Mouse (Mus musculus): ENCODE data around the gene P2rx6. TPM values are rescaled to one million over a fixed set of nuclear protein-coding genes. Genes with fewer than 3 reads are reported as not detected.

P2rx6 gene
- total RNA-seq, 2 experiments from 2014 or later, result 1.4 TPM

Other genes with a start within 250 kb of the P2rx6 start
- gene Serpind1, start 230.5 kb upstream of the P2rx6 start, total RNA-seq (2021), result under 1 TPM; 0.40 to 0.63 TPM
- gene Snap29, start 155.9 kb upstream of the P2rx6 start, total RNA-seq (2021), result 10 to 100 TPM; 27.3 to 30.2 TPM
- gene Pi4ka, start 155.6 kb upstream of the P2rx6 start, total RNA-seq (2021), result 10 to 100 TPM; 90.6 to 97.2 TPM
- gene Crkl, start 109.9 kb upstream of the P2rx6 start, total RNA-seq (2021), result 10 to 100 TPM; 30.4 to 38.1 TPM
- 1 to 10 TPM; 6.5 to 8.5 TPM for gene Aifm3, start 72.3 kb upstream of the P2rx6 start, total RNA-seq (2021)
- gene Lztr1, start 53.2 kb upstream of the P2rx6 start, total RNA-seq (2021), result 10 to 100 TPM; 56.1 to 59.9 TPM
- 10 to 100 TPM; 31.4 to 39.4 TPM for gene Thap7, start 30.7 kb upstream of the P2rx6 start, total RNA-seq (2021)
- not detected for gene Lrrc74b, start 638 bp upstream of the P2rx6 start, total RNA-seq (2021)
- gene Slc7a4, start 21.3 kb downstream of the P2rx6 start, total RNA-seq (2021), result 10 to 100 TPM; 10.1 to 17.8 TPM
- 10 to 100 TPM; 24.5 to 28.1 TPM for gene Smpd4, start 57.5 kb downstream of the P2rx6 start, total RNA-seq (2021)
- gene Ccdc74a, start 84.6 kb downstream of the P2rx6 start, total RNA-seq (2021), result 1 to 10 TPM; 1.5 to 2.5 TPM
- gene Med15, start 171.0 kb downstream of the P2rx6 start, total RNA-seq (2021), result 10 to 100 TPM; 52.9 to 60.5 TPM
- 10 to 100 TPM; 38.3 to 43.1 TPM for gene Klhl22, start 197.7 kb downstream of the P2rx6 start, total RNA-seq (2021)
- gene Scarf2, start 235.4 kb downstream of the P2rx6 start, total RNA-seq (2021), result 10 to 100 TPM in 1 of 2 experiments, 1 to 10 TPM in 1; 8.6 to 11.6 TPM